Mouse (Mus musculus) forebrain, embryonic 14.5 days (tissue): ENCODE data around the gene C1qtnf1. TPM values are rescaled to one million over a fixed set of nuclear protein-coding genes. Genes with fewer than 3 reads are reported as not detected.

Experiments used
- ATAC-seq: fragments of 200-750 bp; cut with Nextera tagmentation; 2 replicates; pipeline ENCODE4 v1.8.0; 2017; ENCODE audit warnings: mild to moderate bottlenecking, moderate library complexity
- DNase-seq: peaks from one replicate; pipeline ENCODE4 v3.0.0-alpha.2; 2015; ENCODE audit warnings: low spot score
- H3K27ac ChIP-seq: fragments of 300-500 bp; sonication (generic); 2 replicates; pipeline ENCODE4 v1.5.1; 2014; ENCODE audit warnings: low read depth, mild to moderate bottlenecking, control low read depth, low read length, moderate library complexity
- H3K27me3 ChIP-seq: fragments of 300-500 bp; sonication (generic); replicated peaks from 2 replicates; pipeline ENCODE4 v1.6.1; 2014; ENCODE audit warnings: low read length, control low read depth, mixed read lengths; ENCODE audit not compliant: control insufficient read depth, insufficient read depth
- H3K36me3 ChIP-seq: fragments of 300-500 bp; sonication (generic); 2 replicates; pipeline ENCODE4 v1.6.1; 2014; ENCODE audit warnings: low read length, control low read depth; ENCODE audit not compliant: control insufficient read depth, insufficient read depth
- H3K4me1 ChIP-seq: fragments of 300-500 bp; sonication (generic); 2 replicates; pipeline ENCODE4 v1.6.1; 2014; ENCODE audit warnings: antibody characterized with exemption, low read length, control low read depth; ENCODE audit not compliant: control insufficient read depth, insufficient read depth
- H3K4me2 ChIP-seq: fragments of 300-500 bp; sonication (generic); 2 replicates; pipeline ENCODE4 v1.6.1; 2014; ENCODE audit warnings: mild to moderate bottlenecking, control low read depth, low read length
- H3K4me3 ChIP-seq: fragments of 300-500 bp; sonication (generic); 2 replicates; pipeline ENCODE4 v1.5.1; 2014; ENCODE audit warnings: low read depth, low read length, control low read depth
- H3K9ac ChIP-seq: fragments of 300-500 bp; sonication (generic); 2 replicates; pipeline ENCODE4 v1.6.1; 2014; ENCODE audit warnings: mild to moderate bottlenecking, low read length, control low read depth, moderate library complexity
- H3K9me3 ChIP-seq: fragments of 300-500 bp; sonication (generic); replicated peaks from 2 replicates; pipeline ENCODE4 v1.6.1; 2016; ENCODE audit warnings: low read length, control low read depth, mixed read lengths; ENCODE audit not compliant: control insufficient read depth
- WGBS: fragments of 180-500 bp; shearing (Covaris S2); extraction: QIAGEN DNeasy Blood & Tissue Kit; methylation state at CpG from one replicate; pipeline ENCODE4 v1.1.7; 2014; 5-methylcytosine and 5-hydroxymethylcytosine counted together
- polyA plus RNA-seq: library from polyadenylated mRNA; unstranded; fragments of >200 nt; fragmentation: Nextera tagmentation; extraction: Ambion mirVana; gene quantifications from 2 replicates; pipeline ENCODE4 v1.2.1, GENCODE M21; 2014

Gene C1qtnf1
- polyA plus RNA-seq, 1 experiment from 2014 or later = 2.3 TPM

DNA sequence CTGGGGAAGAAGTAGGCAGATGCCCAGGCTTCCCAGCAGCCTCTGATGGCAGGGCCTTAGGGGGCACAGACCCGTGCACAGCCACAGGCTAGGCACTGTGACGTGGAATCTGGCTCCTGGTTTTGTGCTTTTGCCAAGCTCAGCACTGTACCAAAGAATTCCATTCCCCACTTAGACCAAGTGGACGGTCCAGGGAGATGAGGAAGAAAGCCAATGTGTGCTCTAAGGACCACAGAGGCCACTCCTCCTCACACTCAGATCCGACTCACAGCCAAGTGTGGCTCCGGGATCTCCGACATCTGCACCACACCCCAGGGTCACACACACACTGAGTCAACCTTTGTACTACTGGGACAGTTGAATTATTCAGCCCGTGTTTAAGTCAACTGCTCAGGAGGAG, 12.0 kb upstream of the C1qtnf1 start:
- DNase-seq (no peak), ATAC-seq (no peak)
- Histone ChIP-seq H3K9me3 (no peaks in the 10 kb centered on the region), H3K27me3 (no peaks in the 10 kb centered on the region), H3K27ac (no peak overlapping the region), H3K9ac (no peak overlapping the region), H3K36me3 (peaks cover 18% of the 10 kb centered on the region), H3K4me1 (peaks cover 9% of the 10 kb centered on the region), H3K4me3 (no peak overlapping the region), H3K4me2 (no peak overlapping the region)
- WGBS = 88% methylated on average over 7 of the region's 7 CpGs

DNA sequence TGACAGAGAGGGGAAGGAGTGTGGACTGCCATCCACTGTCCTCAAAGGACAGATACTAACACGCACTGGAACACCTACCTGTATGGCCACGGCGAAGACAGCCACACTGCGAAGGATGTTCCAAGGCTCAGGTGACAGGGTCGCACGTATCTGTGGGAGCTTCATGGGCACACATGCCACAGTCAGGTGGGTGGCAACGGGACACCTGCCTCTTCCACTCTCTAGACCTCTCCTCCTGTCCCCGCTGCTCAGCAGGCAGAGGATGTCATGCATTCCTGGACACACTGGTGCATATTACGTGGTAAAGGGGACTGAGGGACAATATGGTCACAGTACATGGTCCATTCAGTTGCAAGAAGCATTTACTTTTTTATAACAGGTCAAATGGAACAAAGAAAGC, 10.5 kb upstream of the C1qtnf1 start:
- peak overlapping the region; percentile 88; the same call in 1 of the 2 replicates for H3K4me3 ChIP-seq
- 92% methylated on average over 9 of the region's 9 CpGs for WGBS
- H3K9me3 ChIP-seq = no peaks in the 10 kb centered on the region
- H3K27me3 ChIP-seq = no peaks in the 10 kb centered on the region
- peaks cover 15% of the 10 kb centered on the region for H3K36me3 ChIP-seq
- ATAC-seq (no peak), DNase-seq (no peak)
- H3K9ac ChIP-seq = peak overlapping the region; percentile 98; the same call in 1 of the 2 replicates
- peaks cover 9% of the 10 kb centered on the region for H3K4me1 ChIP-seq
- 0 out of 2 replicates have a peak overlapping the region, but pooled peaks have one; percentile 88 for H3K4me2 ChIP-seq
- no peak overlapping the region for H3K27ac ChIP-seq

DNA sequence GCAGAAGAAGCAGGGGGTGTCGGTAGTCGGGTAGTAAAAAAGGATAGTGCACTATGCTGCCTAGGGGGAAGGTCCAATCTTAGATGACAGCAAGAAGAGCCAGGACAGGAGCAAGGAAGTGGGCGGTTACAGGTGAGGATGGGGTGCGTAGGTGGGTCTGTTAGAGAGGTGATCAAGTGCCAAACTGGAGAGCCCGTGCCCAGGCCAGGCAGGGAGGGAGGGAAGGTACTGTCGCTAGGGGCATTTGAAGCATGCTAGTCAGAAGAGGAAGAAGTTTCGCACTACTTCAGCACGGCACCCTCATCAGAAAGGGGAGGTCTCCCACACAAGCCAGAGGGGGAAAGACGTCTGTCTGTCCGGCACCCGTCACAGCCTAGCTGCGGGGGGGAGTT, 9.6 kb upstream of the C1qtnf1 start:
- no peak for DNase-seq
- H3K27ac ChIP-seq = peak overlapping the region; percentile 70; the same call in 1 of the 2 replicates
- 5% methylated on average over 12 of the region's 12 CpGs for WGBS

DNA sequence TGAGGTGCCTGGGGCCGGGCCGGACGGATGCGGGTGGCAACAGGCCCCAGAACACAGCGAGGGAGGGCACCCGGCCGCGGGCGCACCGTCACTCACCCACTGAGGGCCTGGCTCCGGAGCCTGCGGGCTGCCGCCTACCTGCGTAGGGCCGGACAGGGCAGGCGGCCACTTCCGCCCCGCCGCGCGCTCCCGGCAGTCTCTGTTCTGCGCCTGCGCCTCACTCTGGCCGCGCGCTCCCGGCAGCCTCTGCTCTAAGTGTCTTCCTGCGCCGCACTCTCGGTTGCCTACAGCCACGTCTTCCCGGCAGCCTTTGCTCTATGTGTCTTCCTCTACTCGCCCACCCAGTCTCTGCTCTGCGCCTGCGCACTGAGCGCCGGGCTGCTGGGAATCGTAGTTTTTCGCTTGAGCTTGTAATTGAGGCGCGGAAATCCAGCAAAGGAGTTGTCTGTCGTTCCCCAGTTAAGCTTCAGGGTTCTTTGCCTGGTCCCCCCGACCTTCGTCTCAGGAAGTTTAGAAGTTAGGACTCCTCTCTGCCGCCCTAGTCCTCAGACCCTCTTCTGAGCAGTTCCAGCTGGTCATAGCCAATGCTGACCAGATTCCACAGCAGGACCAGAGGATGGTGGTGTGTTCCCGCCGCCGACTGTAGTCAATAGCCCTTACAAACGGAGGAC, 9.0 kb upstream of the C1qtnf1 start, which contains the start of gene Cant1:
Gene Cant1 (minus strand): TSS at position 253 of the 671 bp plus-strand sequence.
- ATAC-seq = peak; percentile 94
- Histone ChIP-seq H3K4me1 (peaks cover 15% of the 10 kb centered on the region), H3K9me3 (no peaks in the 10 kb centered on the region), H3K27me3 (no peaks in the 10 kb centered on the region), H3K9ac (peak within 1 kb of the TSS; percentile 98), H3K4me2 (peak within 1 kb of the TSS; percentile 88), H3K36me3 (peaks cover 13% of the 10 kb centered on the region), H3K27ac (peak within 1 kb of the TSS; percentile 70; the same call in 1 of the 2 replicates), H3K4me3 (peak within 1 kb of the TSS; percentile 88)
- peak; percentile 99 for DNase-seq
- under 1% methylated on average over 39 of the region's 50 CpGs for WGBS

More for the DNA sequence above, 9.6 kb upstream of the C1qtnf1 start:
- Histone ChIP-seq H3K9me3 (no peaks in the 10 kb centered on the region), H3K4me2 (peak overlapping the region; percentile 88), H3K9ac (peak overlapping the region; percentile 98), H3K36me3 (peaks cover 15% of the 10 kb centered on the region), H3K27me3 (no peaks in the 10 kb centered on the region), H3K4me3 (peak overlapping the region; percentile 88), H3K4me1 (peaks cover 10% of the 10 kb centered on the region)
- ATAC-seq = no peak; the same call in 1 of the 2 replicates

DNA sequence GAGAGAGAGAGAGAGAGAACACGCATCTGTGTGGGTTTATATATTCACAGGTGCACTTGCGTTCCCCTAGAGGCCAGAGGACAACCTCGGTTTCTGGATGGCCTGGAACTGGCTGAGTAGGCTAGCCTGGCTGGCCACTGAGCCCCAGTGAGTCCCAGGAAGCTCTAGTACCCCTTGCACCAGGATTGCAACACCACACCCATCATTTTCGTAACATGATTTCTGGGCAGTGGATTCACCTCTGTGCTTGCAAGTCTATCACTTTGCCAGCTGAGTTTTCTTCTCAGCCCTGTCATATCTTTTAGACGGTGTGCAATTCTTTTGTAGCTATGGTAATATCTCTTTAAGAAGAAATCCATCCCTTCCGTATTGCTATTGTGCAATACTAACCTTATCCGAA, 7.7 kb upstream of the C1qtnf1 start:
- 76% methylated on average over 7 of the region's 7 CpGs for WGBS
- ATAC-seq = no peak

DNA sequence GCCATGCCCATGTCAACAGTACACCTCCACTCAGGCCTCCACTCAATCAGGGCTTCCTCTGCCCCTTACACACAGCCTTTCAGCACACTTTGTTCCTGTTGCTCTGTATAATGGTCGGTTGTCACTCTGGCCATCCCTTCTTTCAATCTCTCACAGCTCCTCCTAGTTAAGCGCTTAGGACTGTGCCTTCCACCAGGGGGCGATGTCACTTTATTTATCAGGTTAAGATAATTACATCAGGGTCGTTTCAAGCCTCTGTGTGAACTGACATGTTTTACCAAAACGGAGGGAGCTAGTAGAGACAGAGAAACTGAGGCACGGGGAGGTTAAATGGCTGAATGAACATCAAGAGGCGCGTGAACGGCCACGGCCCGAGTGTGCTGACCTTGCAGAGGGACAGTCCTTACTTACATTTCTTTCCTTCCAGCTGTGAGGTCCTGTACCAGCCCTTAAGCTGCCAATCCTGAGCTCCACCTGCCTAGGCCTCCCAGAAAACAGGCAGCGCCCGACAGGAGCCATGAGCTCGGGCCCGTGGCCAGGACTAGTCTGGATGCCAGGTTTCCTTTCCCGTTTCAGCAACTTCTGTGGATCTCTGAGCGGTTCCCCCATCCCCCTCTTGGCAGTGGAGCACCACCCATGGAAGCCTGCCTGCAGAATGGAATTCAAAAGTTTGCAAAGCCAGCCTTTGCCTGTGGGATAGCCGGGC, 4.6 kb upstream of the C1qtnf1 start:
- H3K9ac ChIP-seq = peak overlapping the region; percentile 45; the same call in 1 of the 2 replicates
- H3K4me3 ChIP-seq = no peak overlapping the region
- H3K9me3 ChIP-seq = no peaks in the 10 kb centered on the region
- peak overlapping the region; percentile 40 for H3K4me2 ChIP-seq
- 3% methylated on average over 18 of the region's 18 CpGs for WGBS
- peak; percentile 94 for DNase-seq
- H3K4me1 ChIP-seq = peaks cover 22% of the 10 kb centered on the region
- peaks cover 4% of the 10 kb centered on the region; the same call in 1 of the 2 replicates for H3K27me3 ChIP-seq
- H3K27ac ChIP-seq = peak overlapping the region; percentile 79
- no peaks in the 10 kb centered on the region for H3K36me3 ChIP-seq
- peak; percentile 45; the same call in 1 of the 2 replicates for ATAC-seq

More for the DNA sequence above, 7.7 kb upstream of the C1qtnf1 start:
- H3K9ac ChIP-seq = no peak overlapping the region
- no peak overlapping the region for H3K4me3 ChIP-seq
- H3K9me3 ChIP-seq = no peaks in the 10 kb centered on the region
- DNase-seq = no peak
- H3K27me3 ChIP-seq = no peaks in the 10 kb centered on the region
- no peak overlapping the region for H3K27ac ChIP-seq
- H3K36me3 ChIP-seq = 0 out of 2 replicates have a peak, but pooled peaks cover under 1% of the 10 kb centered on the region
- no peak overlapping the region for H3K4me2 ChIP-seq
- H3K4me1 ChIP-seq = peaks cover 20% of the 10 kb centered on the region

DNA sequence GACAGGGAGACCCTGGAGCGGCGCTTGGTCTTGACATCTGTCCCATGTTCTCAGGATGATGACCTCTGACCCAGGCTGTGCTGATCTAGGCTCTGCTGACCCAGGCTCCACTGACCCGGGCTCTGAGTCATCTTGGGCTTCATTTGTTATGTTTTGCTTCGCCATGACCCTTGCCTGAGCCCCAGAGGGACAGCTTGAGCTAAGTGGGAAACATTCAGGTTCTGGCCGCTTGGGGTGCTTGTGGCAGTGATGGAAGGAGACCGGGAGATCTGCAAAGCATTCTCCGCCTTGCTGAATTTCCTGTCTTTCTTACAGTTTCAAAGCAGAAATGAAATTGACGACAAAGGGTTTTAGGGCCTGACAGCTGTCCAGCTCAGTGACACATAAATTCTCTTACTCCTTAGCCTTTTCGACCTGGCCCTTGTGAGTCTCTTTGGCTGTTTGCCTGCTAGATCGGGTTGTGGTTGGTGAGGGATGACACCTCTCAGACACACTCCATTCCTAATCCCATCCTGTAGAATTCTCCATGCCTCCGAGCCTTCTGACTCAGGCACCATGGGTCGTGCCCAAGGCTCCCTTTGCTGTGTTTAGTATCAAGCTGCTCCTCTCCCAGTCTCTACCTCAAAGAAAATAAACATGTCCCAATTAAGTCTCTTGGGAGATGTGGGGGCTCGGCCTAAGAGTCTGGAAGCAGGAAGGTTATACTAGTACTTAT, 3.2 kb upstream of the C1qtnf1 start:
- H3K9me3 ChIP-seq = no peaks in the 10 kb centered on the region
- 75% methylated on average over 13 of the region's 13 CpGs for WGBS
- ATAC-seq (no peak), DNase-seq (no peak)
- H3K9ac ChIP-seq = no peak overlapping the region
- peaks cover 4% of the 10 kb centered on the region; the same call in 1 of the 2 replicates for H3K27me3 ChIP-seq
- H3K36me3 ChIP-seq = no peaks in the 10 kb centered on the region
- no peak overlapping the region for H3K4me2 ChIP-seq
- H3K27ac ChIP-seq = no peak overlapping the region
- H3K4me3 ChIP-seq = no peak overlapping the region
- H3K4me1 ChIP-seq = peaks cover 25% of the 10 kb centered on the region

DNA sequence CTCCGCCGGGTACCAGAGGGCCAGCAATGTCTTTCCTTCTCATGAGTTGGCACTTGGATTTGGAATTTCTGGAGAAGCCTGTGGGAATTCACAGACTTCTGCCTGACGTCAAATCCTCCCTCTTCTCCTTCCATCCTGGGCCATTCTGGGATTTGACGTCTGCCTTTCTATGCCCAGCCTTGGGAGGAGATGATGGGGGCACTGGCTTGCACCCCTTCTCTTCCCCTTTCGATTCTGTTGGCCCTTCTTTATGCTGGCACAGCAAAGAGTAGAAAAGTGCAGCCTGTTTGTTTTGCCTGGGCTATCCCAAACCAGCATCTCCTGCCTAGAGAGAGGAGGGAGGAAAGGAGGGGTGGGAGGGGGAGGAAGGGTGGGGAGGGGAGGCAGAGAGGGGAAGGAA, 1.2 kb upstream of the C1qtnf1 start:
- no peak for ATAC-seq
- WGBS = 73% methylated on average over 5 of the region's 5 CpGs
- H3K9ac ChIP-seq = no peak overlapping the region
- no peak overlapping the region for H3K4me2 ChIP-seq
- H3K4me1 ChIP-seq = peaks cover 25% of the 10 kb centered on the region
- H3K9me3 ChIP-seq = no peaks in the 10 kb centered on the region
- peaks cover 4% of the 10 kb centered on the region; the same call in 1 of the 2 replicates for H3K27me3 ChIP-seq
- no peak overlapping the region for H3K4me3 ChIP-seq
- no peaks in the 10 kb centered on the region for H3K36me3 ChIP-seq
- H3K27ac ChIP-seq = no peak overlapping the region
- DNase-seq = no peak
